Mouse (Mus musculus) liver, postnatal 0 days (tissue): ENCODE measurements around the gene Sox5.

Experiments
- CTCF ChIP-seq: sonication (generic); IDR thresholded peaks from 2 replicates; pipeline ENCODE4 v1.5.1; 2016; ENCODE audit warnings: antibody characterized with exemption, low read depth
- EP300 ChIP-seq: IDR thresholded peaks from 2 replicates; pipeline ENCODE4 v1.6.1; 2016; ENCODE audit warnings: antibody characterized with exemption, low read depth, mild to moderate bottlenecking

- peak; percentile 45 for TF ChIP-seq CTCF
- no peak for TF ChIP-seq EP300
Measured at GRCm38 (mm10) chr6:144339554-144339953, 442.2 kb downstream of the Sox5 start.
